Mouse (Mus musculus) bone marrow, adult 2 months (tissue): ENCODE data around the gene Plcxd2.

ENCODE experiments used
- CTCF ChIP-seq: fragments of 200-500 bp; IDR thresholded peaks from 2 replicates; pipeline ENCODE4 v1.5.1; 2011; ENCODE audit warnings: low read length, control low read depth; ENCODE audit not compliant: control insufficient read depth, insufficient read depth
- POLR2A ChIP-seq: fragments of 200-500 bp; IDR thresholded peaks from 2 replicates; pipeline ENCODE4 v1.6.1; 2011; ENCODE audit warnings: low read depth, mild to moderate bottlenecking, control low read depth, low read length, borderline replicate concordance; ENCODE audit not compliant: control insufficient read depth

GRCm38 (mm10) chr16:46020396-46020795 lies 10.4 kb upstream of the Plcxd2 start:
- no peak for TF ChIP-seq CTCF
- TF ChIP-seq POLR2A: no peak
